Mouse (Mus musculus): ENCODE data around the gene Rbpjl. TPM values are rescaled to one million over a fixed set of nuclear protein-coding genes. Genes with fewer than 3 reads are reported as not detected.

Rbpjl gene
- polyA plus RNA-seq, 1 experiment: 1.1 TPM

DNA sequence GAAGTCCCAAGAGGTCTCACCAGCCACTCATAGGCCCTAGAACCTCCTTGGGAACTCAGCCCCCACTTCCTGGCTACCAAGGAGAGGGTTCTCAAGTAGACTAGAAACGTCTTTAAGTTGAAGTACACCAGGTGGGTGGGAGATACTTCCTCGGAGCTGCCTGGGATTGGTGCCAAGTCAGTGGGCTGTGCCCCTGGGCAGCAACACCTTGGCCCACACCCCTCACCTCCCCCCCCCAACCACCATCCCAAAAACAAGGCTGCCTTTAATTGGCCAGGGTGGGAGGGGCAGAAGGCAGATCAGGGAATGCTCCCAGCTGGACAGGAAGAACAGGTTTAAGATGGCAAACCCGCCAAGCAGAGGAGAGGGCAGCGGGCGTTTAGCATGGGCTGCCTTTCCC is 37.4 kb downstream of the Rbpjl start:
- H3K27ac ChIP-seq (ENCODE audit: insufficient read depth, low read length): no peak overlapping the region

DNA sequence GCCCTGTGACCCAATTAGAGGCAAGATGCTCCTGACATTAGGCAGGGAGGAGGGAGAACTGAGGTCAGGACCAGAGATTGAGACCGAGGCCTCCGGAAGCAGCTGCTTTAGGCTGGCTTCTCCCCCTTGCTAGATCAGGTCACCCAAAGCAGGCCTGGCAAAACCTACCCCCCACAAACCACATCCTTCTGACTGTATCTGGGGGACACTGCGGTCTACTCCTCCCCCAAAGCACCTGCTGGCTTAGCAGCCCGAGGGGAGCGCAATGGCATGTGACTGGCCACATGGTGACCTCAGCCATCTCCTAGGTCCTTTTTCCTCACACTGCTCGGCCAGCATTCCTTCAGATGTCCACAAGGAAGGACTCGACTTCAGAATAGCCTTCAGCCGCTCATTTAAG is 38.2 kb downstream of the Rbpjl start:
- Histone ChIP-seq H3K4me3 (ENCODE audit: insufficient read depth, low read length) (peak overlapping the region; percentile 30), H3K4me1 (ENCODE audit: control insufficient read depth, insufficient read depth, low read length) (no peaks in the 10 kb centered on the region), H3K27ac (ENCODE audit: insufficient read depth, low read length) (peak overlapping the region; percentile 42; the same call in 1 of the 2 replicates)
- TF ChIP-seq CTCF (IDR thresholded peaks at IDR 0.05; ENCODE audit: extremely low read depth, insufficient read depth, low read length) (no peak), POLR2A (IDR thresholded peaks at IDR 0.05; ENCODE audit: extremely low read depth, insufficient read depth, low read length) (no peak)

More for the DNA sequence above, 37.4 kb downstream of the Rbpjl start:
- Histone ChIP-seq H3K4me3 (ENCODE audit: insufficient read depth, low read length) (peak overlapping the region; percentile 30; the same call in 1 of the 2 replicates), H3K4me1 (ENCODE audit: control insufficient read depth, insufficient read depth, low read length) (no peaks in the 10 kb centered on the region)
- no peak for TF ChIP-seq POLR2A (IDR thresholded peaks at IDR 0.05; ENCODE audit: extremely low read depth, insufficient read depth, low read length)

DNA sequence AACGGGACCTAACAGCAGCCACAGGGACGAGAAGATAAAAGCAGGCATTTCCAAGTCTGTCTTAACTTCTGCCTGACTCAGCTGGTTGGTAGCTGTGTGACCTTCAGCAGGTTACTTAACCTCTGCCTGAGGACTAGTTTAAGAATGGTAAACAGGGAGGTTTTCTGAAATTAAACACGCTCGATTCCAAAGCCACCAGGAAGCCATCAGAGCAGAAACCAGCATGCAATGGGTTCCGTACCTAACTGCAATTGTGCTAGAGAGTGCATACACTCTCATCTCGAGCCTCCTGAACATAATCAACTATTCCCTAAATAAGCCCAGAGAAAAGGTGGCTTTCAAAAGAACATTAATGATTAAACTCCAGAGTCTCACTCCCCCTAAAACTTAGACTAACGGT is 38.8 kb downstream of the Rbpjl start:
- no peak for TF ChIP-seq POLR2A (IDR thresholded peaks at IDR 0.05; ENCODE audit: extremely low read depth, insufficient read depth, low read length)
- no peak for TF ChIP-seq CTCF (IDR thresholded peaks at IDR 0.05; ENCODE audit: extremely low read depth, insufficient read depth, low read length)
- Histone ChIP-seq H3K4me3 (ENCODE audit: insufficient read depth, low read length) (peak overlapping the region; percentile 30), H3K4me1 (ENCODE audit: control insufficient read depth, insufficient read depth, low read length) (no peaks in the 10 kb centered on the region), H3K27ac (ENCODE audit: insufficient read depth, low read length) (no peak overlapping the region)

DNA sequence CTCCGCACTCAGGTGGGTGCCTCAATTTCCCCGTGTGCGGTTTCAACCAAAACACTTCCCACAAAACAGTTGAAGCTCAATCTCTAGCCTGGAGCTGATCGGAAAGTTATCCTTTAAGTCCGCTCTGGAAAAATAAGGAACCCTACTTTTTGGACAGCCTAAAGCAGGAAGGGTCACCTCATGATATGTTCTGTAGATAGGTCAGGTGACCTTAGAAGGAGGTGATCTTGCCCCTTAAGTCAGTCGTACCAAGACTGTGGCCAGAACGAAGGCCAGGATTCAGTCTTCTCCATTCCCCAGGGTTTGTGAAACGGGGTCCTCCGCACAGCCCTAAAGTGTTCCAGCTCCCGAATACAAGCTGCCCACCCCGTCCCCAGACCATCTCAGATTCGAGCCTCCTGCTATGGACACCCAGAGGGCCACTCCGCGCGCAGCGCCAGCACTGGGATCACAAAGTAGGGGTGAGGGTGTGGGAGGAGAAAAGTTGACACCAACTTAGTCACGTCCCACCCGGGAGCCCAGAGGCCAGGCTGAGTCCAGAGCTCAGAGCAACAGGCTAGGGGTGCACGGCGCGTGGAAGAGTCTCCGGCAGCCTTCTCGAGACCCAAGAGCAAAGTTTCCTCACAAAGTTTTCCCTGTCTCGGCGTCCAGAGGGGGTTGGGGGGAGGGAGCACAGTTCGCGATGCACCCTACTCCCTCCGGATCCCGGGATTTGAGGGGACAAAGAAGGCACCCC is 39.5 kb downstream of the Rbpjl start:
- Histone ChIP-seq H3K27ac (ENCODE audit: insufficient read depth, low read length) (peak overlapping the region; percentile 43; the same call in 1 of the 2 replicates), H3K4me3 (ENCODE audit: insufficient read depth, low read length) (peak overlapping the region; percentile 30), H3K4me1 (ENCODE audit: control insufficient read depth, insufficient read depth, low read length) (no peaks in the 10 kb centered on the region)
- no peak for TF ChIP-seq CTCF (IDR thresholded peaks at IDR 0.05; ENCODE audit: extremely low read depth, insufficient read depth, low read length)
- TF ChIP-seq POLR2A (IDR thresholded peaks at IDR 0.05; ENCODE audit: extremely low read depth, insufficient read depth, low read length): no peak

DNA sequence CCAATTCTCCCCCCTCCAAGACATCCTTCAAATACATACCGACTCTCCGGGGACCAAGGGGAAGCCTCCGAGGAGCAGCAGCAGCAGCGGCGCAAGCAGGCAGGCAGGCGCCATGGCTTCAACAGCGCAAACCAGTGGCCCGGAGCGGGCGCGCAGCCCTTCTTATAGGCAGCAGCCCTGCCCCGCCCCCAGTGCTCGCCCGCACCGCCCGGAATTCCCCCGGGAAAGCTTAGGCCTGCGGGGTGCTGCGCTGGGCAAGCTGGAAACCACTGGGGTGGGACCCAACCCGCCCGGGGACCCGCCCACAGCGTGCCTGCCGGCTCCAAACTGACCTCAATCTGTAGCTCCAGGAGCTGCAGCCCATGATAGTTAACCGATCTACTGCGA is 40.1 kb downstream of the Rbpjl start:
- Histone ChIP-seq H3K27ac (ENCODE audit: insufficient read depth, low read length) (peak overlapping the region; percentile 43; the same call in 1 of the 2 replicates), H3K4me1 (ENCODE audit: control insufficient read depth, insufficient read depth, low read length) (no peaks in the 10 kb centered on the region), H3K4me3 (ENCODE audit: insufficient read depth, low read length) (peak overlapping the region; percentile 30)
- TF ChIP-seq CTCF (IDR thresholded peaks at IDR 0.05; ENCODE audit: extremely low read depth, insufficient read depth, low read length): no peak
- peak; percentile 58; the same call in 1 of the 2 replicates for TF ChIP-seq POLR2A (IDR thresholded peaks at IDR 0.05; ENCODE audit: extremely low read depth, insufficient read depth, low read length)

DNA sequence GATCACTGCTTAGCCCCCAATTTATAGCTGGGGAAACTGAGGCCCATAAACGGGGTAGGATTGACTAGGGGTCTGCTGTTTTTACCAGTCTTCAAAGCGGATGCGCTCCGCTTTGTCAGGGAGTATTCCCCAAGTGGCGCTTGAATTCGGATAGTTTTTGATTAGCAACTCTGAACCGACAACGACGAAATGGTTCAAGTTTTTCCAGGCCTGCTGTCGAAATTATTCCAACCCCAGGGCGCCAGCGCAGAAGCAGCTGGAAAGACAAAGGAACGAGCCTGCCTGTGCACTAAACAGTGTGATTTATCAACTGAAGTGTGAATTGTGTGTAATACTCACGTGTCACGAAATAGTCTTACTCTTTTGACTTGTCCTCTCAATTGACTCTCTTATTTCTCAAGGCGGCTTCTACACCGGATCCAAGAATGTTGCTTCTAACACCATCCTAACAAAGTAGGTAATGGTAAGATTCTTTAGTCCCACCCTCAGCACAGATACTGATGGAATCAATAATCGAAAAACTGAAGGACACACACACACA is 40.6 kb downstream of the Rbpjl start, which contains the start of gene Sdc4:
Sdc4 (minus strand) TSS at position 428 of the 541 bp plus-strand sequence.
- peak within 1 kb of the TSS; percentile 43; the same call in 1 of the 2 replicates for H3K27ac ChIP-seq (ENCODE audit: insufficient read depth, low read length)
- H3K4me1 ChIP-seq (ENCODE audit: control insufficient read depth, insufficient read depth, low read length): no peaks in the 10 kb centered on the region

DNA sequence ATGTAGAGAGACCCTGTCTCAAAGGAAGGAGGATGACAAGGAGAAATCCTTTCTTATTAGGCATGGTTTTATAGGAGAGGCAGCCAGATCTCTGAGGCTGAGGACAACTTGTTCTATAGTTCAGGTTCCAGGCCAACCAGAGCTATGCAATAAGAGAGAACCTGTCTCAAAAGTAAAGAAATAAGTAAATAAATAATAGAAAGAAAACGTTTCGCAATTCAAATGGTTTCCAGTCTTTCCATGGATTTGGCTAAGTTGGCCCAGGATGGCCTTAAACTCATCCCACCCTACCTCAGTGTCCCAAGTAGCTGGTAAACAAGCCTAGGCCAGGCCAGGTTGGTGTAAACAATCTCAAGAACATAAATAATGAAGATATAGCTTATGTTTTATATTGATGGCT is 41.8 kb downstream of the Rbpjl start:
- Histone ChIP-seq H3K27ac (ENCODE audit: insufficient read depth, low read length) (no peak overlapping the region), H3K4me1 (ENCODE audit: control insufficient read depth, insufficient read depth, low read length) (no peaks in the 10 kb centered on the region), H3K4me3 (ENCODE audit: insufficient read depth, low read length) (no peak overlapping the region)
- TF ChIP-seq POLR2A (IDR thresholded peaks at IDR 0.05; ENCODE audit: extremely low read depth, insufficient read depth, low read length) (no peak), CTCF (IDR thresholded peaks at IDR 0.05; ENCODE audit: extremely low read depth, insufficient read depth, low read length) (no peak)

More for the DNA sequence above, 40.6 kb downstream of the Rbpjl start, which contains the start of gene Sdc4:
- TF ChIP-seq CTCF (IDR thresholded peaks at IDR 0.05; ENCODE audit: extremely low read depth, insufficient read depth, low read length): no peak
- no peak for TF ChIP-seq POLR2A (IDR thresholded peaks at IDR 0.05; ENCODE audit: extremely low read depth, insufficient read depth, low read length)
- peak within 1 kb of the TSS; percentile 30 for H3K4me3 ChIP-seq (ENCODE audit: insufficient read depth, low read length)

DNA sequence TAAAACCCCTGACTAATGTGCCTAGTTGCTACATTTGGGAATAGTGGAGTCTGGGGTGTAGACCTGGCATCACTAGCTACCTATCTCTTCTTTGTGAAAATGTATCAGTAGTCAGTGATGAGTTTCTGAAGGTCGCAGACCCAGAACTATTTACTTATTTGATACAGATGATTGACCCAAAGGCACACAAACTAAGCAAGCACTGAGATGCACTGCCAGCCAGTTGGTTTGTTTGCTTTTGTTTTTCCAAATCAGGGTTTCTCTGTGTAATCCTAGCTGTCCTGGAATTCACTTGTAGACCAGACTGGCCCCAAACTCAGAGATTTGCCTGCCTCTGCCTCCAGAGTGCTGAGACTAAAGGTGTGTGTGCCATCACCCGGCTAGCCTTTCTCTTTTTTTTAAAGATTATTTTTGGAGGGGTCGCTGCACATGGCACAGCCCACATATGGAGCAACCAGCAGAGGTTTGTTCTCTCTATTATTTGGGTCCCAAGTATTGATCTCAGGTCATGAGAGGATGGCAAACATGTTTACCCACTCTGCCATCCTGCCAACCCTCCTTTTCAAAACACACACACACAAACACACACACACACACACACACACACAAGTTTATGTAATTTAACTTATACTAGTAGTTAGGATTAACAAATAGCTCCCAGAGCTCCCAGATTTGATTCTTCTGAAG is 42.6 kb downstream of the Rbpjl start:
- no peak overlapping the region for H3K27ac ChIP-seq (ENCODE audit: insufficient read depth, low read length)

DNA sequence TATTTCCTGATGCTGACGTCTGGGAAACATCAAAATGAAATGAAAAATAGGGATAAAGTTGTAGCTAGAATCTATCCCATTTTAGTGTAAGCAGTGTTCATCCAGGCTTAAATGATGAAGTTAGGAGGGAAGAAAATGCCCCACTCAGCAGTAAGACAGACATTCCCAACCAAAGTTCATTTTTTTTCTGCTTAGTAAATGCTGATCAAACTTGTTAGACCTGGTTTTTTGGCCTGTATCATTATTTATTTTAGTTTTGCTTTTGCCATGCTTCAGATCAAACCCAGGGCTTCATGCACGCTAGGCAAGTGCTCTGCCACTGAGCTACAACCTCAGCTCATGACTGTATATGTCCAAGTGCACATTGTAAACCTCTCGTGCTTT is 43.1 kb downstream of the Rbpjl start:
- no peak overlapping the region for H3K27ac ChIP-seq (ENCODE audit: insufficient read depth, low read length)
- no peak overlapping the region for H3K4me3 ChIP-seq (ENCODE audit: insufficient read depth, low read length)
- no peak for TF ChIP-seq CTCF (IDR thresholded peaks at IDR 0.05; ENCODE audit: extremely low read depth, insufficient read depth, low read length)
- no peak for TF ChIP-seq POLR2A (IDR thresholded peaks at IDR 0.05; ENCODE audit: extremely low read depth, insufficient read depth, low read length)
- H3K4me1 ChIP-seq (ENCODE audit: control insufficient read depth, insufficient read depth, low read length): no peaks in the 10 kb centered on the region

More for the DNA sequence above, 42.6 kb downstream of the Rbpjl start:
- TF ChIP-seq POLR2A (IDR thresholded peaks at IDR 0.05; ENCODE audit: extremely low read depth, insufficient read depth, low read length) (no peak), CTCF (IDR thresholded peaks at IDR 0.05; ENCODE audit: extremely low read depth, insufficient read depth, low read length) (no peak)
- no peak overlapping the region for H3K4me3 ChIP-seq (ENCODE audit: insufficient read depth, low read length)
- no peaks in the 10 kb centered on the region for H3K4me1 ChIP-seq (ENCODE audit: control insufficient read depth, insufficient read depth, low read length)
